Mouse (Mus musculus) naive thymus-derived CD4-positive, alpha-beta T cell, adult 2 months (primary cell): ENCODE data around the gene Celf2.
A peak's percentile ranks its signal among the peaks of the same experiment; 100 is the strongest.

Experiments used
- DNase-seq: peaks from one replicate; pipeline ENCODE4 v3.0.0-alpha.2; 2011; ENCODE audit warnings: low read depth

The Celf2 gene

GRCm38 (mm10) chr2:7392500-7392899, 116.9 kb downstream of the Celf2 start:
- no peak for DNase-seq

- DNase-seq: no peak
Measured at GRCm38 (mm10) chr2:7389264-7389663, 120.1 kb downstream of the Celf2 start.

GRCm38 (mm10) chr2:7378736-7379135, 130.6 kb downstream of the Celf2 start:
- no peak for DNase-seq

- DNase-seq: no peak
Measured at GRCm38 (mm10) chr2:7377878-7378277, 131.5 kb downstream of the Celf2 start.

GRCm38 (mm10) chr2:7367738-7368137, 141.6 kb downstream of the Celf2 start:
- DNase-seq: no peak

- no peak for DNase-seq
Measured at GRCm38 (mm10) chr2:7359557-7359956, 149.8 kb downstream of the Celf2 start.

- DNase-seq: no peak
Measured at GRCm38 (mm10) chr2:7358816-7359215, 150.5 kb downstream of the Celf2 start.

GRCm38 (mm10) chr2:7351234-7351633, 158.1 kb downstream of the Celf2 start:
- DNase-seq: no peak

GRCm38 (mm10) chr2:7346703-7347461, 162.5 kb downstream of the Celf2 start:
- DNase-seq: no peak

GRCm38 (mm10) chr2:7344951-7345350, 164.4 kb downstream of the Celf2 start:
- no peak for DNase-seq

- no peak for DNase-seq
Measured at GRCm38 (mm10) chr2:7342911-7343478, 166.4 kb downstream of the Celf2 start.

GRCm38 (mm10) chr2:7334846-7335245, 174.5 kb downstream of the Celf2 start:
- no peak for DNase-seq

- no peak for DNase-seq
Measured at GRCm38 (mm10) chr2:7328018-7328899, 181.1 kb downstream of the Celf2 start.

GRCm38 (mm10) chr2:7319760-7320159, 189.6 kb downstream of the Celf2 start:
- no peak for DNase-seq

GRCm38 (mm10) chr2:7311776-7312175, 197.6 kb downstream of the Celf2 start:
- DNase-seq: no peak

- DNase-seq: no peak
Measured at GRCm38 (mm10) chr2:7310840-7311182, 198.6 kb downstream of the Celf2 start.

GRCm38 (mm10) chr2:7310129-7310839, 199.1 kb downstream of the Celf2 start:
- DNase-seq: no peak

- DNase-seq: no peak
Measured at GRCm38 (mm10) chr2:7309324-7309723, 200.0 kb downstream of the Celf2 start.

GRCm38 (mm10) chr2:7308731-7309130, 200.6 kb downstream of the Celf2 start:
- no peak for DNase-seq

GRCm38 (mm10) chr2:7287434-7287833, 221.9 kb downstream of the Celf2 start:
- DNase-seq: no peak

GRCm38 (mm10) chr2:7273214-7273613, 236.1 kb downstream of the Celf2 start:
- DNase-seq: no peak

- DNase-seq: peak; percentile 76
Measured at GRCm38 (mm10) chr2:7270051-7270450, 239.3 kb downstream of the Celf2 start.
